43 mouse cellular contexts compared by ENCODE assay signal in the genomic region with DNA sequence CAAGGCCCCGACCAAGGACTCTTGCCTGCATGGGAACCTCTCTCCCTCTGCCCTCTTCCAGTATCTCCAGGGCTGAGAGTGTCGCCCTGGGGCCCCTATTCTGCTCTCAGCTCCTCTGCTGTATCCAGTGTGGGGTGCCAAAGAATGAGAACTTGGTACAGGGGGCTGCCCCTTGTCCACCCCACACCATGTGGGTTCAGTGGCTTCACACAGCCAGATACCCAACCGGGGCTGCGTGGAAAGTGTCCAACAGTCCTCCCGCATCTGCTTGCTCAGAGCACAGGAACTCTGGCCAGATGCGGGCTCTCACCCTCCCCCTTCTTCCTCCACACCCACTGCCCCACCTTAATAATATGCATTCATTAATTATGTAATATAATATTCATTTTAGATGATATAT. TPM values are rescaled to one million over a fixed set of nuclear protein-coding genes. Genes with fewer than 3 reads are reported as not detected.
"Had no signal": no experiment of that assay in that cellular context is flagged by ENCODE, and none has a peak within 500 bp of the region (broad histone marks: within the 10 kb centered on the region; RNA-seq: fewer than 3 reads in every experiment).

No protein-coding gene starts in this region.

- H3K9me3 ChIP-seq: heart, embryonic 10.5 days; heart, embryonic 12.5 days; heart, embryonic 13.5 days; heart, embryonic 15.5 days; hindbrain, embryonic 10.5 days; hindbrain, embryonic 12.5 days; hindbrain, embryonic 13.5 days; hindbrain, embryonic 15.5 days; intestine, embryonic 15.5 days; kidney, embryonic 15.5 days had no signal

- H3K27ac ChIP-seq: heart, embryonic 10.5 days; heart, embryonic 13.5 days; heart, embryonic 15.5 days; hindbrain, embryonic 10.5 days; hindbrain, embryonic 12.5 days; hindbrain, embryonic 13.5 days; hindbrain, embryonic 14.5 days; hindbrain, embryonic 15.5 days; hindbrain, postnatal 0 days; intestine, embryonic 15.5 days; kidney, embryonic 15.5 days; kidney, postnatal 0 days; layer of hippocampus, adult 2 months had no signal

- H3K4me1 ChIP-seq: heart, embryonic 10.5 days; heart, embryonic 12.5 days; heart, embryonic 13.5 days; heart, embryonic 15.5 days; hindbrain, embryonic 10.5 days; hindbrain, embryonic 12.5 days; hindbrain, embryonic 13.5 days; hindbrain, embryonic 15.5 days; intestine, embryonic 15.5 days; kidney, embryonic 15.5 days had no signal

- H3K9ac ChIP-seq: heart, embryonic 12.5 days; heart, embryonic 13.5 days; heart, embryonic 15.5 days; hindbrain, embryonic 12.5 days; hindbrain, embryonic 13.5 days; hindbrain, embryonic 14.5 days; hindbrain, embryonic 15.5 days; intestine, embryonic 15.5 days; kidney, embryonic 15.5 days had no signal

- H3K36me3 ChIP-seq: heart, embryonic 10.5 days; heart, embryonic 12.5 days; heart, embryonic 13.5 days; heart, embryonic 15.5 days; hindbrain, embryonic 10.5 days; hindbrain, embryonic 12.5 days; hindbrain, embryonic 13.5 days; hindbrain, embryonic 15.5 days; intestine, embryonic 15.5 days; kidney, embryonic 15.5 days had no signal

- H3K4me2 ChIP-seq: heart, embryonic 11.5 days; heart, embryonic 12.5 days; heart, embryonic 13.5 days; heart, embryonic 15.5 days; hindbrain, embryonic 12.5 days; hindbrain, embryonic 13.5 days; hindbrain, embryonic 14.5 days; hindbrain, embryonic 15.5 days; intestine, embryonic 15.5 days; kidney, embryonic 15.5 days had no signal

- DNase-seq: heart, postnatal 10 days; heart, postnatal 14 days; heart, postnatal 36 days; heart, postnatal 4 days; kidney, adult 11 months; kidney, adult 18-20 months; kidney, adult 2 months; kidney, adult 8-10 months; kidney, adult 9 months; kidney, postnatal 10 days; kidney, postnatal 14 days; kidney, postnatal 25 days; kidney, postnatal 36 days; kidney, postnatal 4 days; layer of hippocampus, adult 9-11 months; layer of hippocampus, postnatal 36 days had no signal

- H3K27me3 ChIP-seq: heart, embryonic 12.5 days; heart, embryonic 13.5 days; heart, embryonic 15.5 days; hindbrain, embryonic 12.5 days; hindbrain, embryonic 13.5 days; hindbrain, embryonic 15.5 days; intestine, embryonic 15.5 days; kidney, embryonic 15.5 days had no signal

- H3K4me3 ChIP-seq: heart, embryonic 10.5 days; heart, embryonic 12.5 days; heart, embryonic 13.5 days; heart, embryonic 15.5 days; hindbrain, embryonic 10.5 days; hindbrain, embryonic 12.5 days; hindbrain, embryonic 13.5 days; hindbrain, embryonic 15.5 days; intestine, embryonic 15.5 days; kidney, embryonic 15.5 days; layer of hippocampus, adult 2 months had no signal

- ATAC-seq: hindbrain, embryonic 16.5 days; hindbrain, postnatal 0 days; inflammation-experienced regulatory T-cells, adult 6 months; intestine, embryonic 15.5 days; intestine, embryonic 16.5 days; intestine, postnatal 0 days had no signal

RNA-seq across cellular contexts. Expression of a gene that starts 13.4 kb away (rescaled TPM):
- polyA plus RNA-seq: heart, embryonic 10.5 days; heart, embryonic 11.5 days; heart, embryonic 12.5 days; heart, embryonic 13.5 days; heart, embryonic 14.5 days; heart, embryonic 15.5 days; heart, embryonic 16.5 days; heart, postnatal 0 days; hindbrain, embryonic 10.5 days; hindbrain, embryonic 11.5 days; hindbrain, embryonic 12.5 days; hindbrain, embryonic 13.5 days; hindbrain, embryonic 14.5 days; hindbrain, embryonic 15.5 days; hindbrain, embryonic 16.5 days; hindbrain, postnatal 0 days; inflammation-experienced regulatory T-cells, adult 6 months; intestine, embryonic 14.5 days; intestine, embryonic 15.5 days; intestine, embryonic 16.5 days; intestine, postnatal 0 days; kidney, adult 2 months; kidney, embryonic 14.5 days; kidney, embryonic 15.5 days; kidney, embryonic 16.5 days; kidney, postnatal 0 days; large intestine, adult 2 months had no signal
